Mouse (Mus musculus): ENCODE measurements around the gene Lrrc36.

Gene Lrrc36

GRCm38 (mm10) chr8:105431743-105432515 is 18.6 kb downstream of the Lrrc36 start:
- DNase-seq (ENCODE audit: low read depth, low spot score), result no peak

GRCm38 (mm10) chr8:105433021-105433420 is 19.6 kb downstream of the Lrrc36 start:
- DNase-seq (ENCODE audit: low read depth, low spot score), result no peak

GRCm38 (mm10) chr8:105433511-105433910 is 20.1 kb downstream of the Lrrc36 start:
- no peak for DNase-seq (ENCODE audit: low read depth, low spot score)

GRCm38 (mm10) chr8:105434136-105434535 is 20.8 kb downstream of the Lrrc36 start:
- DNase-seq (ENCODE audit: low read depth, low spot score), result no peak

GRCm38 (mm10) chr8:105436218-105436617 is 22.8 kb downstream of the Lrrc36 start:
- DNase-seq (ENCODE audit: low read depth, low spot score), result no peak

- DNase-seq (ENCODE audit: low read depth, low spot score), result no peak
Measured at GRCm38 (mm10) chr8:105437078-105437748, 23.8 kb downstream of the Lrrc36 start.

- DNase-seq (ENCODE audit: low read depth, low spot score), result no peak
Measured at GRCm38 (mm10) chr8:105438865-105439264, 25.5 kb downstream of the Lrrc36 start.

- no peak for DNase-seq (ENCODE audit: low read depth, low spot score)
Measured at GRCm38 (mm10) chr8:105441433-105441832, 28.1 kb downstream of the Lrrc36 start.

- no peak for DNase-seq (ENCODE audit: low read depth, low spot score)
Measured at GRCm38 (mm10) chr8:105442661-105443060, 29.3 kb downstream of the Lrrc36 start.

GRCm38 (mm10) chr8:105445296-105446126 is 32.1 kb downstream of the Lrrc36 start:
- DNase-seq (ENCODE audit: low read depth, low spot score), result no peak

GRCm38 (mm10) chr8:105446127-105446552 is 32.8 kb downstream of the Lrrc36 start:
- no peak for DNase-seq (ENCODE audit: low read depth, low spot score)

- no peak for DNase-seq (ENCODE audit: low read depth, low spot score)
Measured at GRCm38 (mm10) chr8:105448188-105448587, 34.8 kb downstream of the Lrrc36 start.

GRCm38 (mm10) chr8:105448596-105448995 is 35.2 kb downstream of the Lrrc36 start:
- no peak for DNase-seq (ENCODE audit: low read depth, low spot score)

- no peak for DNase-seq (ENCODE audit: low read depth, low spot score)
Measured at GRCm38 (mm10) chr8:105450977-105451376, 37.6 kb downstream of the Lrrc36 start.

GRCm38 (mm10) chr8:105451903-105452603 is 38.7 kb downstream of the Lrrc36 start:
- DNase-seq (ENCODE audit: low read depth, low spot score), result no peak

- DNase-seq (ENCODE audit: low read depth, low spot score), result no peak
Measured at GRCm38 (mm10) chr8:105453296-105453695, 39.9 kb downstream of the Lrrc36 start.

GRCm38 (mm10) chr8:105454088-105454487 is 40.7 kb downstream of the Lrrc36 start:
- no peak for DNase-seq (ENCODE audit: low read depth, low spot score)

GRCm38 (mm10) chr8:105455218-105455617 is 41.8 kb downstream of the Lrrc36 start:
- DNase-seq (ENCODE audit: low read depth, low spot score), result no peak

- DNase-seq (ENCODE audit: low read depth, low spot score), result no peak
Measured at GRCm38 (mm10) chr8:105461085-105461803, 47.9 kb downstream of the Lrrc36 start.

- DNase-seq (ENCODE audit: low read depth, low spot score), result no peak
Measured at GRCm38 (mm10) chr8:105464595-105464994, 51.2 kb downstream of the Lrrc36 start.

- no peak for DNase-seq (ENCODE audit: low read depth, low spot score)
Measured at GRCm38 (mm10) chr8:105466246-105466645, 52.9 kb downstream of the Lrrc36 start.

Data from retina, adult 2 months (tissue).